Mouse (Mus musculus): ENCODE measurements around the gene Slc25a13.

Gene Slc25a13

GRCm38 (mm10) chr6:6027664-6028063 lies 189.3 kb downstream of the Slc25a13 start:
- DNase-seq (ENCODE audit: low spot score in 2 of 2), result no peak

- DNase-seq (ENCODE audit: low spot score in 2 of 2), result no peak
Observed at GRCm38 (mm10) chr6:6023976-6024375, 193.0 kb downstream of the Slc25a13 start.

- DNase-seq (ENCODE audit: low spot score in 2 of 2), result no peak
Observed at GRCm38 (mm10) chr6:6016931-6017330, 200.0 kb downstream of the Slc25a13 start.

- no peak for DNase-seq (ENCODE audit: low spot score in 2 of 2)
Observed at GRCm38 (mm10) chr6:6015616-6016015, 201.4 kb downstream of the Slc25a13 start.

- no peak for DNase-seq (ENCODE audit: low spot score in 2 of 2)
Observed at GRCm38 (mm10) chr6:6011364-6011763, 205.6 kb downstream of the Slc25a13 start.

GRCm38 (mm10) chr6:6005762-6006431 lies 211.1 kb downstream of the Slc25a13 start:
- DNase-seq (ENCODE audit: low spot score in 2 of 2), result peak; percentile 62 to 85

- no peak for DNase-seq (ENCODE audit: low spot score in 2 of 2)
Observed at GRCm38 (mm10) chr6:6004756-6005485, 212.1 kb downstream of the Slc25a13 start.

- no peak for DNase-seq (ENCODE audit: low spot score in 2 of 2)
Observed at GRCm38 (mm10) chr6:6002061-6002460, 214.9 kb downstream of the Slc25a13 start.

- no peak for DNase-seq (ENCODE audit: low spot score in 2 of 2)
Observed at GRCm38 (mm10) chr6:5997535-5997934, 219.4 kb downstream of the Slc25a13 start.

- no peak for DNase-seq (ENCODE audit: low spot score in 2 of 2)
Observed at GRCm38 (mm10) chr6:5993056-5993455, 223.9 kb downstream of the Slc25a13 start.

GRCm38 (mm10) chr6:5991817-5992755 lies 224.9 kb downstream of the Slc25a13 start:
- peak in 1 of 2 experiments; percentile 44 for DNase-seq (ENCODE audit: low spot score in 2 of 2)

GRCm38 (mm10) chr6:5991243-5991642 lies 225.7 kb downstream of the Slc25a13 start:
- no peak for DNase-seq (ENCODE audit: low spot score in 2 of 2)

All from cerebellum, postnatal 4 days (tissue).